Mouse (Mus musculus): ENCODE data around the gene Rem1. TPM values are rescaled to one million over a fixed set of nuclear protein-coding genes. Genes with fewer than 3 reads are reported as not detected.

The Rem1 gene
- polyA plus RNA-seq, 1 experiment from 2014 or later: 0.26 TPM

DNA sequence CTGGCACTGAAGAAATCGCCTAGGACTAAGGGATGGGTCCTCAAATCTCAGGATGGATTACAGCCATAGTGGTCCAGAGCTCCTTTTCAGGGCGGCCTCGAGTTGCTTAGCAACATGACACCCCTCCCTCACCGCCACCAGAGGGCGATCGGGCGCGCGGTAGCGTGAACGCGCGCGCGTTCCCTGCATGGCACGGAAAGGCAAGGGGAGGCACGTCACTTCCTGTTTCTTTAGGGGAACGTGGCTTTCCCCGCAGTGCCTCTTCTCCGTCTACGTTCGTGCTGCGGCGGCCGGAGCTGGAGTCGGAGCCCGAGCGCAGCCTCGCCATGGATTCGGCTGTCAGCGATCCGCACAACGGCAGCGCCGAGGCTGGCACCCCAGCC is 42.5 kb downstream of the Rem1 start, which contains the start of gene H13:
Gene H13 (plus strand): TSS at position 206 of the 383 bp plus-strand sequence.
- Histone ChIP-seq H3K4me3 (replicated peaks) (peak within 1 kb of the TSS; percentile 98), H3K9ac (peak within 1 kb of the TSS; percentile 90), H3K4me1 (peaks cover 33% of the 10 kb centered on the region), H3K27ac (peak within 1 kb of the TSS; percentile 94), H3K27me3 (no peaks in the 10 kb centered on the region), H3K9me3 (no peaks in the 10 kb centered on the region), H3K36me3 (replicated peaks) (peaks cover 21% of the 10 kb centered on the region), H3K4me2 (peak within 1 kb of the TSS; percentile 87)
- WGBS: under 1% methylated on average over 35 of the region's 35 CpGs
- peak; percentile 84 for ATAC-seq (ENCODE audit: low FRiP score)

DNA sequence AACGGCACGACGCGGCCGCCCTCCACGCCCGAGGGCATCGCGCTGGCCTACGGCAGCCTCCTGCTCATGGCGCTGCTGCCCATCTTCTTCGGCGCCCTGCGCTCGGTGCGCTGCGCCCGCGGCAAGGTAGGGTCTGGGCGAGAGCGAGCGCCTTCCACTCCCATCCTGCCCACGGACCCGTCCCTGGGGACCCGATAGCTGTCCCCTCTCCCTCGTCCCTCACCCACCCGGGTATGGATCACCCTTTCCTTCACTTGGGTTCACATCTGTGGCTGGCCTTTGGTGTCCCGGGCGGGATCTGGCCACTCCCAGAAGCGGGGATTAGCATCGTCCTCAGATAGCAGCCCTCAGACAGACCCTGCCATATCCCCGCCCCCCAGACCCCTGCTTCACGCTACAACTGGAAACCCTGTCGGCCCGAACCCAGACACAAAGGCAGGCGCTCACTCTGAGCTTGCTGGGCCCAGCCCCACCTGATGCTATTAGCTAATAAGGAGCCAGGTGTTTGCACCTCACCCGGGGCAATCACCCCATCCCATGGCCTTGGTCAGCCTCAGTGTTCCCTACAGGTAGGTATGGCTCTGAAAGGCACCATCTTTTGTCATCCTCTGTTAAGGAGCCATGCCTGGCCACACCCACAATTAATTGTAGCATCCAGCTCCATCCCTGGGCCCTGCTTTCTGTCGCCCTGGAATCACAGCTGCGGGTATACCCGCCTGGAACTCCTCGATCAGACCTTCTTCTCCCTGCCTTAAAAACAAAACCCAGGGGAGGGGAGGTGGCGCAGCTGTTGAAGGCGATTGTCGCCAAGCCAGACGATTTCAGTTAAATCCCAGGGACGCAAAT is 43.1 kb downstream of the Rem1 start:
- Histone ChIP-seq H3K4me1 (peaks cover 33% of the 10 kb centered on the region), H3K9me3 (no peaks in the 10 kb centered on the region), H3K27ac (peak overlapping the region; percentile 94), H3K9ac (peak overlapping the region; percentile 90), H3K4me3 (replicated peaks) (peak overlapping the region; percentile 98), H3K27me3 (no peaks in the 10 kb centered on the region), H3K4me2 (peak overlapping the region; percentile 87), H3K36me3 (replicated peaks) (peaks cover 23% of the 10 kb centered on the region)
- under 1% methylated on average over 46 of the region's 46 CpGs for WGBS
- ATAC-seq (ENCODE audit: low FRiP score): peak; percentile 85

DNA sequence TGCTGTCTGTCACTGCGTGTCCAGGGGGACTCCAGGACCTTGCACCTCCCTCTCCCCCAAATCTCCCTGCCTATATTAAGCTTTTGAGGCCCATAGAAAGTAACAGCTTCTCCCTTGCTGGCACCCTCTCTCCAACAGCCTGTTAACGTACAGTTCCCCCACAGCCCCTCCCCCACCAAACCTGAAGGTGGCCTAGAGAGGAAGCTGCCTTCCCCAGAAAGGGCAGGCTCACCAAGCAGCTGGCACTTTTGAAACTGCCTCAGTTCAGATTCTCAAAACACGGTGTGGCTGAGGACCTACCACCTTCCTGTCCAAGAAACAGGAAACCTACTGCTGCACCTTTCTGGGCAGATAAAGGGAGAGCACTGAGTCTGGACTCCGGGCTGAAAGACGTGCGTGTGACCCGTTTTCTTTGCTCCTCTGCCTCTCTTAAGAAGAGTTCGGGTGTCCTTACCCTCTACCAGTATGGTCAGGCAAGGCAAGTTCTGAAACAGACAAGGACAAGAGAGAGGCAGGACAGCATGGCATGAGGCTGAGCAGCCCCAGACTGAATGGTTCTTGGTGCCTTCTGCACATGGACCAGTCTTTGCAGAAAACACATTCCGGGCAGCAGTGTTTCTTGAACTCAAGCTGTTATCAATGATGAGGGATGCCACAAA is 44.4 kb downstream of the Rem1 start:
- no peaks in the 10 kb centered on the region for H3K9me3 ChIP-seq
- H3K4me1 ChIP-seq: peaks cover 33% of the 10 kb centered on the region
- H3K27ac ChIP-seq: peak overlapping the region; percentile 94
- WGBS: 64% methylated on average over 9 of the region's 9 CpGs
- peak overlapping the region; percentile 90 for H3K9ac ChIP-seq
- H3K4me2 ChIP-seq: peak overlapping the region; percentile 87
- ATAC-seq (ENCODE audit: low FRiP score): no peak
- peak overlapping the region; percentile 98 for H3K4me3 ChIP-seq (replicated peaks)
- H3K36me3 ChIP-seq (replicated peaks): peaks cover 34% of the 10 kb centered on the region
- no peaks in the 10 kb centered on the region for H3K27me3 ChIP-seq

DNA sequence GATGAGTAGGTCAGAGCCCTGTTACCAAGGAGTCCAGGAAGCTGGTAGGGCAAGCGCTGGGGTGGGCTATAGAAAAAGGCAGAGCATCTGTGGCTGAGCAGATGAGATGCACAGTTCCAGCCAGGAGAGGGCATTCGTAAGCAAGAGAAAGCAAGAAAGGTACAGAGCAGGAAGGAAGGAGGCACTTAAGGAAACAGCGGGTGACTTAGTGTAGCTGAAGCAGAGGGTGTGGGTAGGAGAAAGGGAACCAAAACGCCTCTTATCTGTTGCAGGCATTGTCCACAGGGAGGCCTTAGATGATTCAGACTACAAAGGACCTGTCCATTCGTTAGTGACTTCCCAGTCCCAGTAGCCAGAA is 44.9 kb downstream of the Rem1 start:
- H3K4me1 ChIP-seq: peaks cover 33% of the 10 kb centered on the region
- peak overlapping the region; percentile 98 for H3K4me3 ChIP-seq (replicated peaks)
- 41% methylated on average over 5 of the region's 5 CpGs for WGBS
- H3K27ac ChIP-seq: 0 out of 2 replicates have a peak overlapping the region, but pooled peaks have one; percentile 94
- H3K36me3 ChIP-seq (replicated peaks): peaks cover 40% of the 10 kb centered on the region
- no peak for ATAC-seq (ENCODE audit: low FRiP score)
- no peaks in the 10 kb centered on the region for H3K9me3 ChIP-seq
- no peaks in the 10 kb centered on the region for H3K27me3 ChIP-seq
- H3K9ac ChIP-seq: peak overlapping the region; percentile 90
- peak overlapping the region; percentile 87 for H3K4me2 ChIP-seq

DNA sequence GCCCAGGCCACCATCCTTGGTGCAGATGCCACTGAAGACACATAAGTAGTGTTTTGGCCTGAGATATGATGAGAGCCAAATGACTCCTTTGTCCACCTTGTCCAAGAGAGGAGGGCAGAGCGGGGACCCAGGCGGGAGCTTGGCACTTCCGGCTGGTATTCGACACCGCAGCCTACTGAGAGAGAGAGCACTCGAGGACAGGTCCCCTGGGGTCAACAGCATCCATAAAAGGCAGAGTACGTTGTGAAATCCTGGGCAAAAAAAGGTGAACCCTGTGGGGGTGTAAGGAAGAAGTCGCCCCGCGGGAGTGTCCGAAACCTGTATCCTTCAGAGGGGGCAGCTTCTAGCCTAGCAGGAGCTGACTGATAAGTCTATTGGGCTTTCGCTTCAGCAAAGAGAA is 45.4 kb downstream of the Rem1 start:
- peaks cover 45% of the 10 kb centered on the region for H3K36me3 ChIP-seq (replicated peaks)
- peaks cover 33% of the 10 kb centered on the region for H3K4me1 ChIP-seq
- H3K9me3 ChIP-seq: no peaks in the 10 kb centered on the region
- 86% methylated on average over 12 of the region's 12 CpGs for WGBS
- no peak overlapping the region for H3K27ac ChIP-seq
- peak overlapping the region; percentile 90 for H3K9ac ChIP-seq
- H3K27me3 ChIP-seq: no peaks in the 10 kb centered on the region
- H3K4me2 ChIP-seq: peak overlapping the region; percentile 87
- peak overlapping the region; percentile 98 for H3K4me3 ChIP-seq (replicated peaks)
- ATAC-seq (ENCODE audit: low FRiP score): no peak

DNA sequence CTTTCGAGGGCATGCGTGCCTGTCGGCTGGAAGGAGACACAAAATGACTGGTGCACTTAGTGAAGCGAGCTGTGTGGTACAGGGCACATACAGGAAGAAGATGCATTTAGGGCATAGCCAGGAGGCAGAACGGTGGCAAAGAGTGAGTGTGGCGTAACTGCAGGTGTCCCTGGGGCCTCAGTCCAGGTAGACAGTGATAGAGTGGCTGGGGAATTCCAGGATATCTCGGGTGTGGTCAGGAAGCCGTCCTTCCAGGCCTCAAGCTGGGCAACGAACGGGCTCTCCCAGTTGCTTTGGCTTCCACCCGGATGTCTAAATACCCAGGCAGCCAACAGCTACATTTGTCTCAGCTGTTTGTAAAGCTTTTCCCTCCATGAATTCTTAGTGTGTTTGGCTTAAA is 47.4 kb downstream of the Rem1 start:
- 91% methylated on average over 11 of the region's 11 CpGs for WGBS
- H3K27me3 ChIP-seq: no peaks in the 10 kb centered on the region
- no peak overlapping the region for H3K27ac ChIP-seq
- no peak overlapping the region for H3K4me3 ChIP-seq (replicated peaks)
- H3K36me3 ChIP-seq (replicated peaks): peaks cover 65% of the 10 kb centered on the region
- no peak overlapping the region for H3K9ac ChIP-seq
- no peak overlapping the region for H3K4me2 ChIP-seq
- H3K4me1 ChIP-seq: peaks cover 30% of the 10 kb centered on the region
- ATAC-seq (ENCODE audit: low FRiP score): no peak
- H3K9me3 ChIP-seq: no peaks in the 10 kb centered on the region

DNA sequence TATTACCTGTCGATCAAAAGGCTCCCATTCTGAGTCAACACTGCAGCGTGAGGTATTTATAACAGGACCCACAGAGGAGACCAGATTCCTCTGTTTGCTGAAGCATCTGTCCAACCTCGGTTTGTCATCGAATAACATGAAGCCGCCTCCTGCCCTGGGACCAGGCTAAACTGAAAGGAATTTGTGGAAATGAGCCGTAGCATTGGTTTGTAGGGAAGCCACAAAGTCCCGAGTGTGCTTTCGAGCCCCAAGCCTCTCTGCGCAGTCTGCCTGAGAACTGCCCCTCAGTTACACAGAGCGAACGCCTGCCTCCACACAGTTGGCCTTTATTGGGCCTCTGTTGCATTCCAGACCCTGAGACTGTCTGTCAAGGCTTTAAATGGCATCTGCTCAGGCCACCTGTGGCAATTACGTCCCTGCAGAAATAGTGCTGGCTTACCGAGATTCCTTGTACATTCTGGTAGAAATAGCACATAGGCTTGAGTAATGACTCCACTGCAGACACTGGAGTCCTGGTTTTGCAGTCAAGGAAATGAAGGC is 48.6 kb downstream of the Rem1 start:
- WGBS: 91% methylated on average over 13 of the region's 13 CpGs
- no peak overlapping the region for H3K27ac ChIP-seq
- H3K9me3 ChIP-seq: no peaks in the 10 kb centered on the region
- no peak for ATAC-seq (ENCODE audit: low FRiP score)
- no peak overlapping the region for H3K9ac ChIP-seq
- no peak overlapping the region for H3K4me3 ChIP-seq (replicated peaks)
- peaks cover 77% of the 10 kb centered on the region for H3K36me3 ChIP-seq (replicated peaks)
- no peak overlapping the region for H3K4me2 ChIP-seq
- H3K27me3 ChIP-seq: no peaks in the 10 kb centered on the region
- H3K4me1 ChIP-seq: peaks cover 30% of the 10 kb centered on the region

DNA sequence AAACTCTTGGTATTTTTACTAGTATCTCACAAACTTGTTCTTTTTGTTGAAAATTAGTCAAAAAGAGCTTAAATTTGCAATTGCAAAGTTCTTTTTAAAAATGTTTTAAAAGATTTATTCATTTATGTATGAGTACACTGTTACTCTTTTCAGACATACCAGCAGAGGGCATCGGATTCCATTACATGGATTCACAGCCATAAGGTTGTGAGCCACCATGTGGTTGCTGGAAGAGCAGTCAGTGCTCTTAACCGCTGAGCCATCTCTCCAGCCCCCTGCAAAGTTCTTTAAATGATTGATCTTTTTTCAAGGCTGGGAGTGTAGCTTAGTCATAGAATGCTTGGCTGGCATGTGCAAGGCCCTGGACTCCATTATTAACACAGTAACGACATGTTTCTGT is 51.6 kb downstream of the Rem1 start:
- H3K9me3 ChIP-seq: no peaks in the 10 kb centered on the region
- H3K36me3 ChIP-seq (replicated peaks): peaks cover 89% of the 10 kb centered on the region
- no peak overlapping the region for H3K4me3 ChIP-seq (replicated peaks)
- H3K27ac ChIP-seq: no peak overlapping the region
- 0 out of 2 replicates have a peak, but pooled peaks have one; percentile 24 for ATAC-seq (ENCODE audit: low FRiP score)
- WGBS: 60% methylated on average over 3 of the region's 3 CpGs
- peaks cover 1% of the 10 kb centered on the region for H3K4me1 ChIP-seq
- no peaks in the 10 kb centered on the region for H3K27me3 ChIP-seq
- H3K9ac ChIP-seq: no peak overlapping the region
- no peak overlapping the region for H3K4me2 ChIP-seq

DNA sequence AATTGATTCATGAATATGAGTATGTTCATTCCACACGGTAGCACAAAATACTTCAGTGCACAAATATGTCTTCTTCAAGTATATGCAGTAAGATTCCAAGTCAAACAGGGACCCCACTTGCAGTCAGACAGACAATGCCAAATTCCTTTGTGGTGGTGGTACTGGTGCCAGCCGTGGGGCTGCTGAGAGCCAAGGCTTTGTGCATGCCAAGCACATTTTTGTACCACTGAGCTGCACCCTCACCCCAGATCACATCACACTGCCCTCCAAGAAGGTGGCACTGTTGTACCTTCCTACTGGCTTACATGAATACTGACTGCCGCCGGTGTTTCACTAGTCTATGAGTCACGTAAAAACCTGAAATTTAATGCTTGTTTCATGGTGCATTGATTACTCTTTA is 52.2 kb downstream of the Rem1 start:
- H3K9ac ChIP-seq: no peak overlapping the region
- no peaks in the 10 kb centered on the region for H3K9me3 ChIP-seq
- no peaks in the 10 kb centered on the region for H3K27me3 ChIP-seq
- no peaks in the 10 kb centered on the region; the same call in 1 of the 2 replicates for H3K4me1 ChIP-seq
- 90% methylated on average over 5 of the region's 5 CpGs for WGBS
- H3K4me3 ChIP-seq (replicated peaks): no peak overlapping the region
- H3K36me3 ChIP-seq (replicated peaks): peaks cover 95% of the 10 kb centered on the region
- H3K27ac ChIP-seq: no peak overlapping the region
- no peak for ATAC-seq (ENCODE audit: low FRiP score)
- H3K4me2 ChIP-seq: no peak overlapping the region

DNA sequence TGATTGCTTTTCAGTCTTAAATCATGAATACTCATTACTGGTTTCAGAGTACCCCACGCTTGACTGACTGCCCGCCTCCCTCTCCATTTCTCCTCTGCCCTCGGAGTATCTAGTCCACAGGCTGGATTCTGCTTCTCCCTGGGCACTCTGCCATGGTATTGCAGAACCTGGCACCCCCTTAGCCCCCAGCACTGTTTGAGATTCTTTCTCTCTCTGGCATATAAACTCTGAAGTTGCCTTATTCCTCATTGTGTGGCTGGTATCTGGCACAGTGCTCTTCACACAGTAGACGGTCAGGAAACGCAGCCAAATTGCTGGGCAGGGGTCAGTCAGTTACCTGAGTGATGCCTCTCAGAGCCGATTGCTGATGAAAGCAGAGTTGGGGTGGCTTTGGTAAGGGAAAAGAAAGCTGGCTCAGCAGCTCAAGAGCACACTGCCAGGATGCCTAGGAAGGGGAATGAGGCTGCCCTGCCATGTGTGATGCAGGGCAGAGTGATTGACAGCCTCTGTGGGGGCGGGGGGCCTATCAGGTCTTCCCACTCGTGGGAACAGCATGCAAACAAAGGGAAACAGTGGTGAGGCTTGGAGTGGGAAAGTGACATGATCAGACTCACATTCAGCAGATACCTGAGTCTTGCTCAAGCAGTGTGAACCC is 53.1 kb downstream of the Rem1 start:
- Histone ChIP-seq H3K4me1 (no peaks in the 10 kb centered on the region), H3K9me3 (no peaks in the 10 kb centered on the region), H3K9ac (no peak overlapping the region), H3K36me3 (replicated peaks) (peaks cover 98% of the 10 kb centered on the region), H3K4me3 (replicated peaks) (no peak overlapping the region), H3K27ac (no peak overlapping the region), H3K27me3 (no peaks in the 10 kb centered on the region), H3K4me2 (no peak overlapping the region)
- 89% methylated on average over 8 of the region's 8 CpGs for WGBS
- ATAC-seq (ENCODE audit: low FRiP score): no peak

DNA sequence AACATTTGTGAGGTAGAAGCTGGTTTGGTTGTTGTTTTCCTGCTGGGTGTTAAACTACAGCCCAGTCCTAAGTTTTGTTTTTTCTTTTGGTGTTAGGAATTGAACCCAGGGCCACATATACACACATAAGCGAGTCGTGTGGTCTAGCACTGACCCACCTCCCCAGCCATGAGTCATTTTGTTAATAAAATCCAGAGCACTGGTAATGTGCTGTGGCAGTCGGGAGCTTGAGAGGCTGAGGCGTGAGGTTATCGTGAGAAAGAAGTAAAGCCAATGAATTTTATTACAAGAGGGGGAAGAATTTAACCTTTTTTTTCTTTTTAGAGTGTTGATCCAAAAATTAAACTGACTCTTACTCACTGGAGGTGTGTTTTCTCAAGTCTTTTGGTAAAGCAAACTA is 56.3 kb downstream of the Rem1 start:
- Histone ChIP-seq H3K27ac (no peak overlapping the region), H3K4me1 (peaks cover 6% of the 10 kb centered on the region), H3K9ac (no peak overlapping the region), H3K4me3 (replicated peaks) (no peak overlapping the region), H3K36me3 (replicated peaks) (peaks cover 100% of the 10 kb centered on the region), H3K4me2 (no peak overlapping the region), H3K9me3 (peaks cover 4% of the 10 kb centered on the region; the same call in 1 of the 2 replicates), H3K27me3 (no peaks in the 10 kb centered on the region)
- 95% methylated on average over 5 of the region's 5 CpGs for WGBS
- ATAC-seq (ENCODE audit: low FRiP score): no peak
